In genomic region chr3:127633080-127634032, GRCm38 (mm10) we compare ENCODE assay signal across 8 mouse cellular contexts. TPM values are rescaled to one million over a fixed set of nuclear protein-coding genes. Genes with fewer than 3 reads are reported as not detected.
DNase-seq lines count a peak whose midpoint lies in the region; ATAC-seq and TF ChIP-seq lines count a peak whose summit lies in the region.

Neurog2 (plus strand) TSS chr3:127633135.

- H3K36me3 ChIP-seq in heart, embryonic 10.5 days: no peaks in the 10 kb centered on the region
- no peaks in the 10 kb centered on the region for H3K36me3 ChIP-seq in E14TG2a.4 (ENCODE audit: insufficient read depth, low read length)
- no peaks in the 10 kb centered on the region for H3K36me3 ChIP-seq in hindbrain, embryonic 12.5 days
- H3K36me3 ChIP-seq in liver, embryonic 14.5 days (replicated peaks; ENCODE audit: control insufficient read depth, insufficient read depth, low read depth): no peaks in the 10 kb centered on the region

- H3K27me3 ChIP-seq in heart, embryonic 10.5 days (ENCODE audit: insufficient read depth, poor library complexity, severe bottlenecking): peaks cover 98% of the 10 kb centered on the region
- peaks cover 89% of the 10 kb centered on the region for H3K27me3 ChIP-seq in E14TG2a.4 (ENCODE audit: insufficient read depth, low read length)
- peaks cover 84% of the 10 kb centered on the region for H3K27me3 ChIP-seq in hindbrain, embryonic 12.5 days
- H3K27me3 ChIP-seq in liver, embryonic 14.5 days (ENCODE audit: control insufficient read depth, insufficient read depth, low read length): peaks cover 91% of the 10 kb centered on the region

- intact Hi-C loops in gastrocnemius, postnatal 14 days (cut with DNase I; ENCODE audit: low total_unique reads): loop anchor here (5.0 kb wide), 1 partner anchor 314 kb away; no protein-coding TSS in a partner anchor

- TF ChIP-seq EP300 in liver, embryonic 14.5 days (IDR thresholded peaks at IDR 0.05; ENCODE audit: low read depth): no peak

- H3K9me3 ChIP-seq in heart, embryonic 10.5 days: no peaks in the 10 kb centered on the region
- no peaks in the 10 kb centered on the region for H3K9me3 ChIP-seq in E14TG2a.4 (ENCODE audit: low read length)
- H3K9me3 ChIP-seq in hindbrain, embryonic 12.5 days (replicated peaks): no peaks in the 10 kb centered on the region
- H3K9me3 ChIP-seq in liver, embryonic 14.5 days (ENCODE audit: control insufficient read depth, low read length): no peaks in the 10 kb centered on the region

- H3K4me1 ChIP-seq in heart, embryonic 10.5 days: peaks cover 26% of the 10 kb centered on the region
- H3K4me1 ChIP-seq in E14TG2a.4 (replicated peaks; ENCODE audit: low read depth, low read length): peaks cover 34% of the 10 kb centered on the region
- peaks cover 34% of the 10 kb centered on the region for H3K4me1 ChIP-seq in hindbrain, embryonic 12.5 days
- no peaks in the 10 kb centered on the region for H3K4me1 ChIP-seq in liver, embryonic 14.5 days (replicated peaks; ENCODE audit: control insufficient read depth in 2 of 2, insufficient read depth in 2 of 2, low read length in 1 of 2)

- TF ChIP-seq CTCF in E14TG2a.4 (conservative IDR thresholded peaks at IDR 0.05; ENCODE audit: low read length): no peak
- no peak for TF ChIP-seq CTCF in liver, embryonic 14.5 days (IDR thresholded peaks at IDR 0.05; ENCODE audit: low read depth)

- WGBS in heart, embryonic 10.5 days: under 1% methylated on average over 92 of the region's 92 CpGs
- WGBS in hindbrain, embryonic 12.5 days: under 1% methylated on average over 86 of the region's 92 CpGs
- under 1% methylated on average over 87 of the region's 92 CpGs for WGBS in liver, embryonic 14.5 days (ENCODE audit: insufficient replicate concordance)

- H3K4me3 ChIP-seq in heart, embryonic 10.5 days: peak within 1 kb of the TSS; percentile 61
- H3K4me3 ChIP-seq in E14TG2a.4 (replicated peaks; ENCODE audit: low read length): peak within 1 kb of the TSS; percentile 77
- H3K4me3 ChIP-seq in hindbrain, embryonic 12.5 days: peak within 1 kb of the TSS; percentile 56
- H3K4me3 ChIP-seq in liver, embryonic 14.5 days (ENCODE audit: insufficient read depth in 1 of 2, low read depth in 2 of 2, low read length in 2 of 2): peak within 1 kb of the TSS in 1 of 2 experiments; percentile 25; a peak in 2 of 4 replicates

- DNase-seq in heart, embryonic 10.5 days (ENCODE audit: low spot score): peak; percentile 76
- no peak for DNase-seq in heart, adult 8-10 months (ENCODE audit: low spot score)
- DNase-seq in cerebellum, postnatal 36 days: peak; percentile 28 to 34
- DNase-seq in liver, embryonic 14.5 days (ENCODE audit: low read depth in 3 of 3, low spot score in 3 of 3): no peak
- DNase-seq in right cerebral cortex, postnatal 4 days: peak; percentile 30
- DNase-seq in gastrocnemius, postnatal 14 days: no peak

- peak; percentile 60 for ATAC-seq in hindbrain, embryonic 12.5 days (ENCODE audit: low FRiP score)
- ATAC-seq in liver, embryonic 14.5 days (ENCODE audit: insufficient read depth): peak; percentile 28; the same call in 1 of the 2 replicates

- peak within 1 kb of the TSS; percentile 78 for H3K9ac ChIP-seq in hindbrain, embryonic 12.5 days
- H3K9ac ChIP-seq in liver, embryonic 14.5 days (replicated peaks): no peak within 1 kb of the TSS

- peak within 1 kb of the TSS; percentile 67 for H3K4me2 ChIP-seq in hindbrain, embryonic 12.5 days (replicated peaks)
- H3K4me2 ChIP-seq in liver, embryonic 14.5 days (ENCODE audit: low read depth): peak within 1 kb of the TSS; percentile 5

- H3K27ac ChIP-seq in heart, embryonic 10.5 days: no peak within 1 kb of the TSS
- peak within 1 kb of the TSS; percentile 92 for H3K27ac ChIP-seq in hindbrain, embryonic 12.5 days
- H3K27ac ChIP-seq in liver, embryonic 14.5 days: no peak within 1 kb of the TSS

RNA-seq across cellular contexts. Expression of gene Neurog2, which starts in this region (rescaled TPM):
- 0.25 and 0.26 TPM in 2 replicates for polyA plus RNA-seq in heart, embryonic 10.5 days (2016; fragmentation: Nextera tagmentation; extraction: Ambion mirVana)
- total RNA-seq in heart, adult 8-10 months (2022): not detected
- 43.9 and 48.7 TPM in 2 replicates for polyA plus RNA-seq in hindbrain, embryonic 12.5 days (2016; fragmentation: Nextera tagmentation; extraction: Ambion mirVana)
- 0.01 and 0.21 TPM in 2 replicates for polyA plus RNA-seq in liver, embryonic 14.5 days (2012; rRNA removed)
- not detected in 2 replicates for polyA plus RNA-seq in liver, embryonic 14.5 days (2014; fragmentation: Nextera tagmentation; extraction: Ambion mirVana)
- not detected for total RNA-seq in gastrocnemius, postnatal 14 days (2021)

Comparison
In these comparisons a context has a peak if more than half of its experiments do, and no peak if none do; other contexts are left out.
1. RNA of gene Neurog2 (polyA plus RNA-seq): 43.9 to 48.7 TPM in hindbrain, embryonic 12.5 days; 0.25 to 0.26 TPM in heart, embryonic 10.5 days and 0.01 to 0.21 TPM in liver, embryonic 14.5 days; every median in the first group is over 10 times any median in the second.
2. Peak in DNase-seq and H3K4me3 ChIP-seq in heart, embryonic 10.5 days; RNA of the gene not detected or under 1 TPM.
3. Peak in ATAC-seq and H3K4me2 ChIP-seq in liver, embryonic 14.5 days; RNA of the gene not detected or under 1 TPM.
4. DNase-seq: peak in cerebellum, postnatal 36 days (2 of 2) and right cerebral cortex, postnatal 4 days (single experiment); none in heart, adult 8-10 months (single experiment), liver, embryonic 14.5 days (0 of 3) and gastrocnemius, postnatal 14 days (single experiment).